In genomic region chr10:67053475-67053874, GRCm38 (mm10) we compare ENCODE assay signal across 10 mouse cellular contexts. TPM values are rescaled to one million over a fixed set of nuclear protein-coding genes. Genes with fewer than 3 reads are reported as not detected.
DNase-seq lines count a peak whose midpoint lies in the region; ATAC-seq lines count a peak whose summit lies in the region.
"Had no signal": no experiment of that assay in that cellular context is flagged by ENCODE, and none has a peak within 500 bp of the region (broad histone marks: within the 10 kb centered on the region; RNA-seq: fewer than 3 reads in every experiment).

No protein-coding gene starts in this region.

- peak; percentile 51; the same call in 1 of the 2 replicates for ATAC-seq in midbrain, embryonic 11.5 days (ENCODE audit: low FRiP score)

- H3K4me3 ChIP-seq in heart, embryonic 10.5 days: no peak overlapping the region
- H3K4me3 ChIP-seq in midbrain, embryonic 11.5 days (ENCODE audit: low read depth, low read length): no peak overlapping the region
- H3K4me3 ChIP-seq: myocyte had no signal

- DNase-seq in heart, embryonic 10.5 days (ENCODE audit: low spot score): no peak
- no peak for DNase-seq in heart, adult 8-10 months (ENCODE audit: low spot score)
- peak; percentile 89 for DNase-seq in R1 (ENCODE audit: low read depth, low spot score)
- DNase-seq in gastrocnemius, adult 8-10 months (ENCODE audit: low spot score in 2 of 2): peak; percentile 24 to 34
- no peak for DNase-seq in midbrain, embryonic 11.5 days (ENCODE audit: low spot score, missing footprints)
- no peak for DNase-seq in frontal cortex, adult 2 months (ENCODE audit: extremely low spot score in 1 of 2, low spot score in 1 of 2)
- DNase-seq in cerebellum, postnatal 36 days: no peak
- no peak for DNase-seq in left cerebral cortex, adult 11 months (ENCODE audit: low spot score)
- DNase-seq: thymus, postnatal 14 days had no signal

- H3K4me1 ChIP-seq in heart, embryonic 10.5 days: peaks cover 48% of the 10 kb centered on the region
- H3K4me1 ChIP-seq in midbrain, embryonic 11.5 days (ENCODE audit: control insufficient read depth, insufficient read depth, low read length): peaks cover 9% of the 10 kb centered on the region

- H3K9me3 ChIP-seq in heart, embryonic 10.5 days: no peaks in the 10 kb centered on the region
- H3K9me3 ChIP-seq in midbrain, embryonic 11.5 days (ENCODE audit: control insufficient read depth, low read length): no peaks in the 10 kb centered on the region

- peak overlapping the region; percentile 56 for H3K27ac ChIP-seq in heart, embryonic 10.5 days
- peak overlapping the region; percentile 61 for H3K27ac ChIP-seq in midbrain, embryonic 11.5 days (ENCODE audit: low read depth, low read length)

- WGBS in heart, embryonic 10.5 days: 25% methylated on average over 9 of the region's 9 CpGs
- WGBS in midbrain, embryonic 11.5 days: 19% methylated on average over 9 of the region's 9 CpGs

- H3K9ac ChIP-seq in midbrain, embryonic 11.5 days (ENCODE audit: low read length): no peak overlapping the region

- H3K36me3 ChIP-seq in heart, embryonic 10.5 days: no peaks in the 10 kb centered on the region
- no peaks in the 10 kb centered on the region; the same call in 1 of the 2 replicates for H3K36me3 ChIP-seq in midbrain, embryonic 11.5 days (ENCODE audit: control insufficient read depth, insufficient read depth, low read length)

- no peak overlapping the region for H3K4me2 ChIP-seq in midbrain, embryonic 11.5 days

- no peaks in the 10 kb centered on the region for H3K27me3 ChIP-seq in heart, embryonic 10.5 days (ENCODE audit: insufficient read depth, poor library complexity, severe bottlenecking)
- no peaks in the 10 kb centered on the region for H3K27me3 ChIP-seq in midbrain, embryonic 11.5 days (ENCODE audit: control insufficient read depth, insufficient read depth, low read length)

RNA-seq across cellular contexts. Expression of gene Jmjd1c, which starts 42.5 kb away (rescaled TPM):
- 27.8 and 30.4 TPM in 2 replicates for polyA plus RNA-seq in heart, embryonic 10.5 days (2016; fragmentation: Nextera tagmentation; extraction: Ambion mirVana)
- 10 to 100 TPM; 35.9 to 38.7 (median 37.9) TPM for total RNA-seq in heart, adult 8-10 months (2022)
- total RNA-seq in gastrocnemius, adult 8-10 months (2022): 10 to 100 TPM; 22.0 to 26.9 (median 22.7) TPM
- polyA plus RNA-seq in midbrain, embryonic 11.5 days (2014; fragmentation: Nextera tagmentation; extraction: Ambion mirVana): 46.9 and 49.0 TPM in 2 replicates
- 34.2 and 37.8 TPM in 2 replicates for polyA plus RNA-seq in frontal cortex, adult 2 months (2012; rRNA removed)

RNA-seq across cellular contexts. Expression of gene Reep3, which starts 43.3 kb away (rescaled TPM):
- polyA plus RNA-seq in heart, embryonic 10.5 days (2016; fragmentation: Nextera tagmentation; extraction: Ambion mirVana): 21.2 and 26.1 TPM in 2 replicates
- total RNA-seq in heart, adult 8-10 months (2022): 10 to 100 TPM; 16.3 to 19.9 (median 17.9) TPM
- 1 to 10 TPM; 7.6 to 9.3 (median 9.0) TPM for total RNA-seq in gastrocnemius, adult 8-10 months (2022)
- polyA plus RNA-seq in midbrain, embryonic 11.5 days (2014; fragmentation: Nextera tagmentation; extraction: Ambion mirVana): 37.5 and 38.9 TPM in 2 replicates
- 22.0 and 22.6 TPM in 2 replicates for polyA plus RNA-seq in frontal cortex, adult 2 months (2012; rRNA removed)

Comparison
In these comparisons a context has a peak if more than half of its experiments do, and no peak if none do; other contexts are left out.
1. DNase-seq: peak in R1 (single experiment) and gastrocnemius, adult 8-10 months (2 of 2); none in heart, embryonic 10.5 days (single experiment), heart, adult 8-10 months (single experiment), midbrain, embryonic 11.5 days (single experiment), frontal cortex, adult 2 months (0 of 2), cerebellum, postnatal 36 days (0 of 2) and left cerebral cortex, adult 11 months (single experiment).